23 mouse cellular contexts compared by ENCODE assay signal in the genomic region with DNA sequence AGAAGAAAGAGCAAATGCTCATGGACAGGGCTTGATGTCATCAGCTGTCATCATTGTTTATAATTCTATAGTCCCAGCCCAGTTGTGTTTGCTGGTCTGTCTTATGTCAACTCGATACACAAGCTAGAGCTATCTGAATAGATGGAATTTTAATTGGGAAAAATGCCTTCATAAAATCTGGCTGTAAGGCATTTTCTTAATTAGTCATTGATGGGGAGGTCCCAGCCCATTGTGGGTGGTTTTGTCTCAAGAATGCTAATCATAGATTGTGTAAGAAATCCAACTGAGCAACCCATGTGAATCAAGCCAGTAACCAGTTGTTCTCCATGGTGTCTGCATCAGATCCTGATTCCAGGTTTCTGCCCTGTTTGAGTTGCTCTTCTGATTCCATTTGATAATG.
"Had no signal": no experiment of that assay in that cellular context is flagged by ENCODE, and none has a peak within 500 bp of the region (broad histone marks: within the 10 kb centered on the region; RNA-seq: fewer than 3 reads in every experiment).

No protein-coding gene starts in this region.

- H3K27ac ChIP-seq: heart, adult 2 months; heart, embryonic 13.5 days; heart, embryonic 15.5 days; hindbrain, embryonic 13.5 days; hindbrain, embryonic 15.5 days; hindbrain, postnatal 0 days; limb, embryonic 13.5 days; limb, embryonic 15.5 days; liver, embryonic 12.5 days had no signal

- H3K4me3 ChIP-seq: heart, adult 2 months; heart, embryonic 13.5 days; heart, embryonic 15.5 days; hindbrain, embryonic 13.5 days; hindbrain, embryonic 15.5 days; limb, embryonic 13.5 days; limb, embryonic 15.5 days; liver, embryonic 12.5 days had no signal

- H3K4me2 ChIP-seq: heart, embryonic 11.5 days; heart, embryonic 13.5 days; heart, embryonic 15.5 days; hindbrain, embryonic 13.5 days; hindbrain, embryonic 15.5 days; limb, embryonic 13.5 days; limb, embryonic 15.5 days; liver, embryonic 12.5 days had no signal

- ATAC-seq: hindbrain, postnatal 0 days; liver, embryonic 12.5 days had no signal

- H3K27me3 ChIP-seq: heart, embryonic 13.5 days; heart, embryonic 15.5 days; hindbrain, embryonic 13.5 days; hindbrain, embryonic 15.5 days; limb, embryonic 13.5 days; limb, embryonic 15.5 days; liver, embryonic 12.5 days had no signal

- H3K9me3 ChIP-seq: hindbrain, embryonic 13.5 days; hindbrain, embryonic 15.5 days; limb, embryonic 13.5 days; limb, embryonic 15.5 days; liver, embryonic 12.5 days had no signal

- DNase-seq: gastrocnemius, postnatal 14 days; gastrocnemius, postnatal 36 days; heart, adult 11 months; heart, adult 2 months; heart, postnatal 14 days; heart, postnatal 36 days; kidney, adult 18-20 months; kidney, adult 8-10 months; kidney, postnatal 10 days; kidney, postnatal 25 days; kidney, postnatal 4 days; layer of hippocampus, adult 9-11 months; layer of hippocampus, postnatal 36 days; left cerebral cortex, postnatal 4 days had no signal

- H3K4me1 ChIP-seq: heart, embryonic 13.5 days; heart, embryonic 15.5 days; hindbrain, embryonic 13.5 days; hindbrain, embryonic 15.5 days; limb, embryonic 13.5 days; limb, embryonic 15.5 days; liver, embryonic 12.5 days had no signal

- H3K36me3 ChIP-seq: heart, embryonic 13.5 days; heart, embryonic 15.5 days; hindbrain, embryonic 13.5 days; hindbrain, embryonic 15.5 days; limb, embryonic 13.5 days; limb, embryonic 15.5 days; liver, embryonic 12.5 days had no signal

- H3K9ac ChIP-seq: heart, embryonic 13.5 days; heart, embryonic 15.5 days; hindbrain, embryonic 13.5 days; hindbrain, embryonic 15.5 days; limb, embryonic 13.5 days; limb, embryonic 15.5 days; liver, embryonic 12.5 days had no signal
